Mouse (Mus musculus) urinary bladder, postnatal 36 days (tissue): Measurements from ENCODE around the gene Mecom.
A peak's percentile ranks its signal among the peaks of the same experiment; 100 is the strongest.

Experiments
- DNase-seq, 2 experiments: peaks; one replicate each; pipeline ENCODE4 v3.0.0; 2022; ENCODE audit warnings: low spot score in 2 of 2, mixed read lengths in 1 of 2

Mecom gene

DNA sequence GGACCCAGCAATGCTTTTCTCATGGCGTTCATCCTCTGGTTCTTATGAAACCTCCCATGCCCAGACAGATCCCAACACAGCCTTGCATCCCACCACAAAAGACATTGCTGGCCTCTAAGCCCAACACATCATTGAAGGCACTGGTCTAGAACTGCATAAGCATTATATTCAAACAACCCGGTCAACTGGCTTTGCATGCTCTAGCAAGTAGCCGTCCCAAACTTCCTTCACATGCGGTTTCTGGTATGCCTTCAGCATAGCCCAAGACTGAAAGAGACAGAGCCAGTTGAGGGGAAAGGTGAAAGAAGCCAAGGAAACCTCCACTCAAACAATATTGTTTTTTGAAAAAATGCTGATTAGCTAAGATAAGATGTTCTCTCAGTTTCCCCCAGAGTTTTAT lies 397.7 kb downstream of the Mecom start:
- peak in 1 of 2 experiments; percentile 38 for DNase-seq

DNA sequence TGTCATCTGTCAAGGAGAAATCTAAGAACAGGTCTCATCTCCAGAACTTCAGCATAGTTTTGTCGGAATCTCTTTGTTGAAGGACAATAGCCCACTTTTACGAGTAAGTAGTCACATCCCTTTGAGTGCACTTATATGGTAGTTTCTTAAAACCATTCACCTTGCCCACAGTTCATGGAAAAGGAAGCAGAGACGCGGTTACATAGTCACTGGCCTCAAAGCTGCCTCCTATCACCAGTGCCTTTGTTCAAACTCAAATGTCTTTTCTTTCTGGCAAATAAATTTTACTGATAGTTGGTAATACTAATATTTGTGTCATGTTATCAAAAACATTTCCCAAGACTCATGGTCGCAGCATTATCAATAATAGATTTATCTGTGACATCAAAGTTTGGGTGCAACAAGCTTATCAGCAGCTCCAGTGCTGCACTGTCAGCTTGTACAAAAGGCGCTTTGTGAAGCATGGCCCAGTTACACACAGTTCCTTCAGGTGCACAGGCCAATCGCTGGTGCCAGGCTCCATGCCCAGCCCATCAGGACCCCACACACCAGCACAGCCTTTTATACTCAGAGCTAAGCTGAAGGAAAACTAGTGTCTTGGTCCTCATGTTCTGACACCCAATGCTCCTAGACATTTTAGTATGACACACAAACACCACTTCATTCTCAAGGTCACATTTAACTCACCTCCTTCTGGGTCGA lies 399.3 kb downstream of the Mecom start:
- no peak for DNase-seq

DNA sequence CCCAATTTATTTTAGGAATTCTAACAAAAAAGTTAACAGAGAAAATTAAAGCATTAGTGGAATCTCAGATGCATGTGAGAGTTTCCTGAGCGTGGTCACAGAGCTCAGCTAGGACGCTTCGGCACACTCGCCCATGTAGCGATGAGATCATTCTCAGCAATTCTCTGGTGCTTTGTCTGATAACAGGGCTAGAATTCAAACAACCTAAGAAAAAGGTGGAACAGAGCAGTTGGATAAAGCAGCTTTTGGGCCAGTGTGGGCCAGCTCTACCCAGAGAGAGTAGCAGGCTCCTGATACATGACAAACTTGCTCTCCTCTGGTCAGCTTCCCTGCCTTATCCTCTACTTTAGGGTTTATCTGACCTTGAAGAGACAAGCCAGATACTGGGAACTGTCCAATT lies 402.8 kb downstream of the Mecom start:
- no peak for DNase-seq

DNA sequence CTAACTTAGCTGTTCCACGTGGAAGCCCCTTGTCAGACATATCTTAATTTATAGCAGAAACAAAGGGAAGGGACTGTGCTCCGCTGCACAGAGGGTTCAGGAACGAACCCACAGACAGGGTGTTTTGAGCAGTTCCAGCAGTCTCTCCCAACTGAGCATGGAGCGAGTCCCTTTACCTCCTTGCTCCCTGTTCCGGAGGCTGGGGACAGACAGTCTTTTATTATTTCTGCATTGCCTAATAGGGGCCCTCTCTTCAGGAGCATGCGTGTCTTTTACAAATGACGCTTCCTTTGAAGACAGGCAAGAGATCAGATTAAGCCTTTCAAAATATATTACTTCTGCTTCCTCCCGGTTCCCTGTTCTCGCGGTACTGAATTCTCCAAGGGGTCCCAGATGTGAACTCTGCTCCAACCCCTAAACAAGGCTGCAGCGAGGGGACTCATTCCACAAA lies 403.8 kb downstream of the Mecom start:
- DNase-seq: no peak

DNA sequence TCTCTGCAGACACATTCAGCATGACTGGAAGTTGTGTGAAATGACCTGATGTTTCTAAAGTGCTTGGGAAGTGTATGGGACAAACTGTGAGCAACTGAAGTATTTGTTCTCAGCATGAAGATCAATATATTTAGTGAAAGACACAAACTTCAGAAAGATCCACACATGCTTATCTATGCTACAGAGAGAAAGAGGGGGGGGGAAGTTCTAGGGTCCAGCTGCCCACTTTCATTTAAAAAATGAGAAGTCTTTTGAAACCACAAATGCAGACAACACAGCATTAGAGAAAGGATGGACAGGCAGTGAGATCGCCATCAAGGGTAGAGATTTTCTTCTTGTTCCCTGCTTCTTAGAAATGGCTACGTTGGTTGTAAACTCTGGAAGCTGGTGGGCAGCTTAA lies 404.4 kb downstream of the Mecom start:
- DNase-seq: no peak

DNA sequence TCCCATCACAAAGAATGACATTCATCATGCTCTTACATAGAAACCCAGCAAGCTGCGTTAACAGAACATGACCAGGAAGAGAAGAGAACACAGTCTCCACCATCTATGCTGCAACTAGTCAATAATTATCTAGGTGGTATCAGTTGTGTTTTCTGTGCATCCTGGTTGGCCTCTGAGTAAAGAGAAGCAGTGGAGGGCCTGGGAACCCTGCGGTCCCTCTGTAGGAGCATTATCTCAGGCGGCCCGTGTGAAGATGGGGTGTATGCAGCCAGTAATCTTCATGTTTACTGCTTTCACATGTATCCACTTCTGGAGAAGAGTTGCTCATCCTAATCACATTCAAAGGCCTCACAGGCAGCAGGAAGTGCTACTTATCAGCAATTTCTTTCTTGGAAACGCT lies 407.5 kb downstream of the Mecom start:
- no peak for DNase-seq

GRCm38 (mm10) chr3:30139678-30140077 lies 408.1 kb downstream of the Mecom start:
- no peak for DNase-seq

GRCm38 (mm10) chr3:30138588-30138987 lies 409.2 kb downstream of the Mecom start:
- no peak for DNase-seq

DNA sequence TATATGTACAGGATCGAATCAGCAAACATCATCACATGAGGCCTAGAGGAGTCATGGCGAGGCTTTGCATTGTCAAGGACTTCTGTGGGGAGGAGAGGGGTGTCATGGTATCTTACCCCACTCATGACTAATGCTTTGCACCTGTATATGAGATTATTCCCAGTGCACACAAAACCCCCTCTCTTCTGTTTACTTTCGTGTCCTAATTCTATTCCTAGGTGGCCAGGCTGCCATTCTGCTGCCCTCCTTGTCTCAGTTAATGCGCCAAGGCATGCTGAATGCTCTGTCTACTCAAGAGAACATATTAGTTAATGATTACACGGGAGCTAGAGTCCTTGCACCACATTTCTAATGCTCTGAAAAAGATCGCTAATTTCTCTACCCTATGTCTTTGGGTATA lies 412.0 kb downstream of the Mecom start:
- DNase-seq: no peak

DNA sequence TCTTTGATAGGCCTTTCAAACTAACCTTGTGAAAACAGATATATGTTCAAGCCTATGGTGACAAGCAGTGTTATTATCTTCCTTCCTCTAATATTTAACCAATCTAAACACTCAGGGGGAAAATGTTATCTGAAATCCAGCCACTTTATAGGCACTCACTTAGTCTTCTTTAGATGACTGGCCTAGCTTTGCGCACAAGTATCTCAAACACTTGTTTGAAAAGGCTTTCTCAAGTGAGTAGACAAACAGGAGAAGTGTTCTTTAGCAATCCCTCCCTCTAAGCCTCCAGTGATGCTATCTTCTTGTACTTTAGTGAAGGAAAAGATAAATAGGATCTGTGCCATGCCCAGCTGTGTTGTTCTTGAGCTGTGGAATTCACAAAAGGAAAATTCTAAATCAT lies 412.7 kb downstream of the Mecom start:
- DNase-seq: no peak

GRCm38 (mm10) chr3:30132981-30133380 lies 414.8 kb downstream of the Mecom start:
- no peak for DNase-seq

DNA sequence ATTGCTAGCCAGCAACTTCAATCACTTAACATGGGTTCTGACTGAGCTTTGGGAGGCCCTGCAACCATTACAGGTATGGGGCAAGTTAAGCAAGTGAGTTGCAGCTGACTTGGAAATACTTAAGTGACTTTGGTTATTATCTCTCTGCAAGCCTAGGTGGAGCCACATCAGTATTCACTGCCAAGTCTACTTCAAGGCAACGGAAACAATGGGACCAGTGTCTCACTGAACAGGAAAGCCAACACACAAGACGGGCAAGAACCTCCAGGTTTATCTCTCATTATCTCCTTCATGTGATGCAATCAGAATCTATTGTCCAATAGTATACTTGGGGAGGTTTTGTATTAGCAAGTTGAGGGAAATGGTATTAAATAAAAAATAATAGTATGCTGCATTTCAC lies 415.4 kb downstream of the Mecom start:
- DNase-seq: no peak

GRCm38 (mm10) chr3:30130495-30130894 lies 417.3 kb downstream of the Mecom start:
- peak in 1 of 2 experiments; percentile 31 for DNase-seq

- no peak for DNase-seq
Observed at GRCm38 (mm10) chr3:30122618-30123017, 425.2 kb downstream of the Mecom start.

DNA sequence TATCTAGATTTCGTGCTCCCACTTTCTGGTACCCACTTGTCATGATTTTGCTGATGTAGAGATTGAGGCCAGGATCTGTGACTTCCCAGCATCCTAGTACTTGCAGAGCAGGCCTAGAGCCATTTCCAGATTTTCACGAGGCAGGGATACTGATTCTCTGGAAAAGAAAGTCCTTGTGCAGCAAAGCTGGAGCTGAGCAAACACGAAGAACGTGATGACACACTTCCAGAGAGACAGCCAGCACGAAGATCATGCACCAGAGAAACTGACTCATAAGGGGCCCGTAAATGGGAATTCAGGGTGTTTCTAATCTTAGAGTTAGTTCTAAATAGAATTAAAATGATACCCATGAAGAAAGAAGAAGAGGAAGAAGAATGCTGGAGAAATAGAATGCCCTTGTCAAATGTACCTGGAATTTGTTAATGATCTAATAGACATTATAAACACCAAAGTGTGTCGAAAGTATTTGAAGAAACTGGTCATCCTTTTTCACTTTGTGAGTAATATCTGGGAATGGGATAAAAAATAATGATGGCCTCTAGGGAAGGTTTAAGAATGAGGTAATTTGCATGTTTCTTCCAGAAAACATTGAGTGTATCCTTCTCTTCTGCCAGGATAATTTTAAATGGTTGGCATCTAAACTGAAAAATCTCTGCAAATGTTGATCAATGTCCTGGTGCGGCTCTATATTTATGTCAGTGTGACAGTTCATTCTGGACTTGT lies 426.9 kb downstream of the Mecom start:
- DNase-seq: no peak

DNA sequence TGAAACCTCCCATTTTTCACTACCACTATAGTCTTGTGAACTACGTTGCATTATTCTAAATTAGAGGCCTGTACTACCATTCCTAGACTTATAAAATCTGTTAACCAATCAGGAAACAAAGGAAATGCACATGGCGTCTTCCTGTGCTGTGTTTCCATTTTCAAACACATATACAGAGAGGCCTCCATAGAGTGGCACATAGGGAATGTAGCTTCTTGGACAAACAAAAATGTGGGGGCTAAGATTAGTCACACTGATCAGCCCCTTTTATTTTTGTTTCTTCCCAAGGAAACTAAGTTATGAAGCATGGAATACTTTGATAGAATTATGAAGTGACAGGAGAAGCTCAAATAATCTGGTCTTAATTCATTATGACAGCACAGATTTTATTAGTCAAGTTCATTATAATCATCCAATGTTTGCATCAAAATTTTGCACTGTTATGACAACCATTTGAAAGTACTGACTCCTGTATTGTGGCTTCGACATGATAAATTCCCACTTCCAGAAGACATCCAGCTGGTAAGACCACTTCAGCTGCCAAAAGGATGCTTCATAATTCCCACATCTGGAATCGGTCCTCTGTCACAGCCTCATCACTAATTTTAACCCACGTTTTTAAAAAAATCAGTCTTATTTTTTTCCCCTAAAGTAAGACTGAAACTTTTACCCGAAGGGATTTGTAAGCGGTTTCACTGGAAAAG lies 429.1 kb downstream of the Mecom start:
- no peak for DNase-seq

DNA sequence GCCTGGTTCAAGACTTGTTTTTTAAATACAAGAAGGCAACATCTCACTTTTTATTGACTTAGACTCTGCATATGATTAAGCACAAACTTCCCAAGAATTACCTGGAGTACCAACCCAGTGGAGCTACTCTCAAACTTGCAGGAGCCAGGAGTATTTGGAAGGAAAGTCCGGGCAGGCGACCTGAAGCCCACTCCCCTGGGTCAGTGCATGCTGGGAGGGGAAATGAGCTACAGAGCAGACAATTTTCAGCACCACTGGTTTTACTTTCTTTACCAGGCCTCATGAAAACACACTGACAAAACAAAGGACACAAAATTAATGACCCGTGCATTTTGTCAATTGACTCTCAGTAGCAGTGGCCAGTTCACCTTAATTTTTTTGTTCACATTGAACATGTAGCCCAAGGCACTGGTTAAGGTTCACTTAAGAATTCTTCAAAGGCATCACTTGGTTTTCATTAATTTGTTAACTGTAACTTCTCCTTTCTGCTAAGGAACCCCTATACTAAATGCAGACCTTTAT lies 434.5 kb downstream of the Mecom start:
- no peak for DNase-seq

DNA sequence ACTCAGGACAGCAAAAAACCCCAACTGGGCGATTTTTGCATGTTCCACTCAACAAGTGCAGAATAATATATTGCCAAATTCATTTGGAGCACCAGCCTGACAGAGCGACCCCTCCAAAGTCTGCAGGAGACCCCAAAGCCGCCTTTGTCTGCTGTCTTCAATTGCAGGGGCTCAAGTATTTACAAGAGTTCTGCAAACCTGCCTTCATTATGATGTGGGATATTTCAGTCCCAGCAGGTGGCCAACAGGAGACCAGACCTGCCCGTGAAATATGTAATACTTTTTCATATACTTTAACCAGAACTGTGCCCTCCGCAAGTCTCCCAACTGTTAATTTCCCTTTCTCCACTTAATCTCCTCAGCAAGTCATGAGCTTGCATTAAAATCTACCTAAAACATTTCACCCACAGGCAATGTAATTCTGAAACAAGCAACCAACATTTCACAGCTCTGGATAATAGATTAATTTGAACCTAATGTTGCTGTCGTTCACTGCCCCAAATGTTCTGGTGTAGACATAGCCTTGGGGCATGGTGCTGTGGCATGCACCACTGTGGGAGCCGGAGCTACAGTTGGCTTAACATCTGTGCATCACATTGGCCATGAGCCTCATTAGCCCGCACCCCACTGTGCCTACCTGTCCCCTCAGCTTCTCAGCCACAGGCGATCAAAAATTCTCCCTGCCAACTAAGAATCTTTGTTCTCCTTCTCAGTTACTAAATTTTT lies 439.7 kb downstream of the Mecom start:
- DNase-seq: no peak

- DNase-seq: no peak
Observed at GRCm38 (mm10) chr3:30106481-30106880, 441.3 kb downstream of the Mecom start.

DNA sequence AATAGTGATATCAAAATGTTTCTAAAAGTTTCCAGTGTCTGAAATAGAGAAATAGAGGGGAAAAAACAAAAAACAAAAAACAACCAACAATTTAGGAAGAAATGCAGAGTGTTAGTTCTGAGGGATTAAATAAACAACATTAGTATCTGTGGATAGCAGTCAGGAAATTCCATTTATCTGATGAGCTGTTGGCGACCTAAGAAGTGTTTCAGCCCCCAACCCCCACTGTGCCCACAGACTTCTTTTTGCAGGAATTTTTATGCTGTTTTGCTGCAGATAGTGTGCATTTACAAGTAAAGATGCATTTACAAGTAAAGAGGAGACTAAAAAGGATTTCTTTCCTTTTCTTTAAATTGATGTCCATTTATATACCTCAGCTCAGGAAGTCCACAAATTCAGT lies 441.9 kb downstream of the Mecom start:
- DNase-seq: no peak

- peak in 1 of 2 experiments; percentile 31 for DNase-seq
Observed at GRCm38 (mm10) chr3:30105194-30105823, 442.5 kb downstream of the Mecom start.
